Mouse (Mus musculus) forebrain, embryonic 15.5 days (tissue): Measurements from ENCODE around the gene Rybp. TPM values are rescaled to one million over a fixed set of nuclear protein-coding genes. Genes with fewer than 3 reads are reported as not detected.

Experiments
- ATAC-seq: fragments of 200-750 bp; cut with Nextera tagmentation; replicated peaks from 2 replicates; pipeline ENCODE4 v1.8.0; 2017; ENCODE audit warnings: mild to moderate bottlenecking, moderate TSS enrichment, moderate library complexity
- H3K27ac ChIP-seq: fragments of 300-500 bp; sonication (generic); replicated peaks from 2 replicates; pipeline ENCODE4 v1.5.1; 2015; ENCODE audit warnings: mild to moderate bottlenecking, inconsistent platforms
- H3K27me3 ChIP-seq: fragments of 300-500 bp; sonication (generic); 2 replicates; pipeline ENCODE4 v1.6.1; 2015; ENCODE audit warnings: inconsistent platforms
- H3K36me3 ChIP-seq: fragments of 300-500 bp; sonication (generic); 2 replicates; pipeline ENCODE4 v1.6.1; 2015; ENCODE audit warnings: mild to moderate bottlenecking, inconsistent platforms
- H3K4me1 ChIP-seq: fragments of 300-500 bp; sonication (generic); 2 replicates; pipeline ENCODE4 v1.6.1; 2015; ENCODE audit warnings: inconsistent platforms
- H3K4me2 ChIP-seq: fragments of 300-500 bp; sonication (generic); replicated peaks from 2 replicates; pipeline ENCODE4 v1.6.1; 2015; ENCODE audit warnings: mild to moderate bottlenecking, inconsistent platforms
- H3K4me3 ChIP-seq: fragments of 300-500 bp; sonication (generic); 2 replicates; pipeline ENCODE4 v1.5.1; 2015; ENCODE audit warnings: mild to moderate bottlenecking, inconsistent platforms
- H3K9ac ChIP-seq: fragments of 300-500 bp; sonication (generic); replicated peaks from 2 replicates; pipeline ENCODE4 v1.6.1; 2015; ENCODE audit warnings: mild to moderate bottlenecking, inconsistent platforms
- H3K9me3 ChIP-seq: fragments of 300-500 bp; sonication (generic); 2 replicates; pipeline ENCODE4 v1.6.1; 2016; ENCODE audit warnings: inconsistent platforms
- WGBS: fragments of 180-500 bp; shearing (Covaris S2); methylation state at CpG from one replicate; pipeline ENCODE4 v1.1.7; 2015; ENCODE audit warnings: mixed read lengths; 5-methylcytosine and 5-hydroxymethylcytosine counted together
- polyA plus RNA-seq: library from polyadenylated mRNA; unstranded; fragments of >200 nt; fragmentation: Nextera tagmentation; extraction: Ambion mirVana; gene quantifications from 2 replicates; pipeline ENCODE4 v1.2.1, GENCODE M21; 2015

Rybp gene
- polyA plus RNA-seq, 1 experiment from 2014 or later, result 26.8 TPM

GRCm38 (mm10) chr6:100233522-100233921, 53.8 kb downstream of the Rybp start:
- Histone ChIP-seq H3K27ac (no peak overlapping the region), H3K9ac (no peak overlapping the region), H3K4me1 (peaks cover 14% of the 10 kb centered on the region), H3K4me3 (no peak overlapping the region), H3K9me3 (no peaks in the 10 kb centered on the region), H3K36me3 (0 out of 2 replicates have a peak, but pooled peaks cover 2% of the 10 kb centered on the region), H3K27me3 (no peaks in the 10 kb centered on the region), H3K4me2 (no peak overlapping the region)
- peak; percentile 83 for ATAC-seq
- WGBS, result 12% methylated on average over 3 of the region's 3 CpGs

GRCm38 (mm10) chr6:100233061-100233460, 54.2 kb downstream of the Rybp start:
- H3K27me3 ChIP-seq, result no peaks in the 10 kb centered on the region
- no peak overlapping the region for H3K4me3 ChIP-seq
- H3K9me3 ChIP-seq, result no peaks in the 10 kb centered on the region
- H3K36me3 ChIP-seq, result 0 out of 2 replicates have a peak, but pooled peaks cover 2% of the 10 kb centered on the region
- H3K27ac ChIP-seq, result no peak overlapping the region
- H3K9ac ChIP-seq, result no peak overlapping the region
- peaks cover 14% of the 10 kb centered on the region for H3K4me1 ChIP-seq
- no peak overlapping the region for H3K4me2 ChIP-seq
- WGBS, result 12% methylated on average over 4 of the region's 4 CpGs
- ATAC-seq, result 0 out of 2 replicates have a peak, but pooled peaks have one; percentile 9

- H3K4me1 ChIP-seq, result no peaks in the 10 kb centered on the region
- no peak overlapping the region for H3K27ac ChIP-seq
- no peak overlapping the region for H3K4me3 ChIP-seq
- no peak overlapping the region for H3K4me2 ChIP-seq
- H3K9ac ChIP-seq, result no peak overlapping the region
- no peaks in the 10 kb centered on the region for H3K9me3 ChIP-seq
- no peaks in the 10 kb centered on the region for H3K27me3 ChIP-seq
- no peak for ATAC-seq
- 80% methylated on average over 2 of the region's 2 CpGs for WGBS
- H3K36me3 ChIP-seq, result no peaks in the 10 kb centered on the region
Observed at GRCm38 (mm10) chr6:100226204-100226603, 61.1 kb downstream of the Rybp start.

GRCm38 (mm10) chr6:100223932-100224331, 63.4 kb downstream of the Rybp start:
- 95% methylated on average over 6 of the region's 6 CpGs for WGBS
- Histone ChIP-seq H3K9ac (no peak overlapping the region), H3K4me3 (no peak overlapping the region), H3K4me2 (no peak overlapping the region), H3K27ac (no peak overlapping the region), H3K4me1 (peaks cover 7% of the 10 kb centered on the region), H3K36me3 (no peaks in the 10 kb centered on the region), H3K27me3 (no peaks in the 10 kb centered on the region), H3K9me3 (no peaks in the 10 kb centered on the region)
- ATAC-seq, result no peak

GRCm38 (mm10) chr6:100223435-100223834, 63.9 kb downstream of the Rybp start:
- H3K4me1 ChIP-seq, result peaks cover 12% of the 10 kb centered on the region
- H3K9me3 ChIP-seq, result no peaks in the 10 kb centered on the region
- ATAC-seq, result no peak
- H3K27ac ChIP-seq, result no peak overlapping the region
- no peaks in the 10 kb centered on the region for H3K36me3 ChIP-seq
- no peak overlapping the region for H3K4me2 ChIP-seq
- no peak overlapping the region for H3K9ac ChIP-seq
- WGBS, result 91% methylated on average over 10 of the region's 10 CpGs
- no peaks in the 10 kb centered on the region for H3K27me3 ChIP-seq
- H3K4me3 ChIP-seq, result no peak overlapping the region

- Histone ChIP-seq H3K4me2 (no peak overlapping the region), H3K27ac (no peak overlapping the region), H3K4me3 (no peak overlapping the region), H3K9ac (no peak overlapping the region), H3K4me1 (peaks cover 14% of the 10 kb centered on the region), H3K36me3 (no peaks in the 10 kb centered on the region), H3K9me3 (no peaks in the 10 kb centered on the region), H3K27me3 (no peaks in the 10 kb centered on the region)
- 83% methylated on average over 5 of the region's 5 CpGs for WGBS
- no peak for ATAC-seq
Observed at GRCm38 (mm10) chr6:100222927-100223326, 64.4 kb downstream of the Rybp start.

- H3K9ac ChIP-seq, result no peak overlapping the region
- no peaks in the 10 kb centered on the region for H3K9me3 ChIP-seq
- H3K4me1 ChIP-seq, result peaks cover 14% of the 10 kb centered on the region
- no peak overlapping the region for H3K4me3 ChIP-seq
- H3K36me3 ChIP-seq, result no peaks in the 10 kb centered on the region
- no peak overlapping the region for H3K27ac ChIP-seq
- WGBS, result 48% methylated on average over 4 of the region's 4 CpGs
- no peaks in the 10 kb centered on the region for H3K27me3 ChIP-seq
- no peak overlapping the region for H3K4me2 ChIP-seq
- no peak for ATAC-seq
Observed at GRCm38 (mm10) chr6:100221803-100222202, 65.5 kb downstream of the Rybp start.

GRCm38 (mm10) chr6:100220917-100221560, 66.2 kb downstream of the Rybp start:
- Histone ChIP-seq H3K27me3 (no peaks in the 10 kb centered on the region), H3K27ac (no peak overlapping the region), H3K4me3 (no peak overlapping the region), H3K36me3 (no peaks in the 10 kb centered on the region), H3K4me2 (no peak overlapping the region), H3K4me1 (peaks cover 14% of the 10 kb centered on the region), H3K9ac (no peak overlapping the region), H3K9me3 (no peaks in the 10 kb centered on the region)
- ATAC-seq, result no peak
- 75% methylated on average over 14 of the region's 14 CpGs for WGBS

GRCm38 (mm10) chr6:100219971-100220370, 67.3 kb downstream of the Rybp start:
- H3K27me3 ChIP-seq, result no peaks in the 10 kb centered on the region
- no peak overlapping the region for H3K9ac ChIP-seq
- no peak overlapping the region for H3K4me2 ChIP-seq
- no peak overlapping the region for H3K27ac ChIP-seq
- 83% methylated on average over 3 of the region's 3 CpGs for WGBS
- ATAC-seq, result no peak
- H3K36me3 ChIP-seq, result no peaks in the 10 kb centered on the region
- peaks cover 14% of the 10 kb centered on the region for H3K4me1 ChIP-seq
- H3K4me3 ChIP-seq, result no peak overlapping the region
- no peaks in the 10 kb centered on the region for H3K9me3 ChIP-seq

GRCm38 (mm10) chr6:100218541-100219341, 68.5 kb downstream of the Rybp start:
- Histone ChIP-seq H3K9ac (no peak overlapping the region), H3K27ac (peak overlapping the region; percentile 41; the same call in 1 of the 2 replicates), H3K4me2 (no peak overlapping the region), H3K27me3 (no peaks in the 10 kb centered on the region), H3K4me3 (no peak overlapping the region), H3K36me3 (no peaks in the 10 kb centered on the region), H3K9me3 (no peaks in the 10 kb centered on the region), H3K4me1 (peaks cover 14% of the 10 kb centered on the region)
- ATAC-seq, result peak; percentile 87
- WGBS, result 27% methylated on average over 13 of the region's 13 CpGs

- no peak for ATAC-seq
- no peak overlapping the region for H3K4me3 ChIP-seq
- no peak overlapping the region for H3K9ac ChIP-seq
- no peak overlapping the region for H3K27ac ChIP-seq
- H3K9me3 ChIP-seq, result no peaks in the 10 kb centered on the region
- no peaks in the 10 kb centered on the region for H3K36me3 ChIP-seq
- WGBS, result 87% methylated on average over 8 of the region's 8 CpGs
- H3K4me1 ChIP-seq, result peaks cover 21% of the 10 kb centered on the region
- no peaks in the 10 kb centered on the region for H3K27me3 ChIP-seq
- H3K4me2 ChIP-seq, result no peak overlapping the region
Observed at GRCm38 (mm10) chr6:100217507-100217906, 69.8 kb downstream of the Rybp start.

GRCm38 (mm10) chr6:100216945-100217344, 70.3 kb downstream of the Rybp start:
- Histone ChIP-seq H3K4me3 (no peak overlapping the region), H3K27ac (no peak overlapping the region), H3K9me3 (no peaks in the 10 kb centered on the region), H3K4me1 (peaks cover 22% of the 10 kb centered on the region), H3K36me3 (no peaks in the 10 kb centered on the region), H3K27me3 (no peaks in the 10 kb centered on the region), H3K4me2 (no peak overlapping the region), H3K9ac (no peak overlapping the region)
- WGBS, result 76% methylated on average over 5 of the region's 5 CpGs
- no peak for ATAC-seq
